Mouse (Mus musculus): ENCODE measurements around the gene Ltv1. TPM values are rescaled to one million over a fixed set of nuclear protein-coding genes. Genes with fewer than 3 reads are reported as not detected.

Ltv1 gene
- total RNA-seq, 2 experiments from 2014 or later, result 25.1 to 27.1 TPM

- intact Hi-C loops (cut with DNase I), result no loop called here
- no peak for DNase-seq
Observed at GRCm38 (mm10) chr10:13135276-13135675, 57.7 kb downstream of the Ltv1 start.

- DNase-seq, result no peak
- intact Hi-C loops (cut with DNase I), result no loop called here
Observed at GRCm38 (mm10) chr10:13133850-13134249, 59.1 kb downstream of the Ltv1 start.

Other genes starting within 250 kb of the Ltv1 start
- gene Stx11, start 228.9 kb downstream of the Ltv1 start, total RNA-seq (2021), result 1 to 10 TPM; 1.3 to 2.1 TPM
- 1 to 10 TPM; 8.6 to 9.3 TPM for gene Sf3b5, start 187.8 kb downstream of the Ltv1 start, total RNA-seq (2021)
- gene Plagl1, start 132.7 kb downstream of the Ltv1 start, total RNA-seq (2021), result 10 to 100 TPM; 25.5 to 27.6 TPM
- gene Zc2hc1b, start 15.1 kb downstream of the Ltv1 start, total RNA-seq (2021), result not detected